Mouse (Mus musculus): Measurements from ENCODE around the gene Mall.

GRCm38 (mm10) chr2:127761587-127761986, 31.9 kb upstream of the Mall start:
- TF ChIP-seq CTCF (IDR thresholded peaks at IDR 0.05; ENCODE audit: borderline replicate concordance, control insufficient read depth, extremely low read depth, insufficient read depth, low read length, poor library complexity) = no peak
- no peak for TF ChIP-seq POLR2A (IDR thresholded peaks at IDR 0.05; ENCODE audit: control insufficient read depth, extremely low read depth, insufficient read depth, low read length, poor library complexity)
